Mouse (Mus musculus): ENCODE data around the gene Kdm4a. TPM values are rescaled to one million over a fixed set of nuclear protein-coding genes. Genes with fewer than 3 reads are reported as not detected.

Gene Kdm4a
- polyA plus RNA-seq, 1 experiment from 2014 or later = 26.3 TPM

GRCm38 (mm10) chr4:118101497-118101896 lies 78.3 kb downstream of the Kdm4a start:
- Histone ChIP-seq H3K27ac (replicated peaks) (no peak overlapping the region), H3K4me1 (no peaks in the 10 kb centered on the region), H3K27me3 (ENCODE audit: low read depth, poor library complexity, severe bottlenecking) (no peaks in the 10 kb centered on the region), H3K4me3 (no peak overlapping the region), H3K36me3 (peaks cover 10% of the 10 kb centered on the region), H3K9me3 (replicated peaks) (no peaks in the 10 kb centered on the region)
- no peak for DNase-seq (ENCODE audit: low spot score)
- 94% methylated on average over 6 of the region's 6 CpGs for WGBS

- Histone ChIP-seq H3K4me1 (no peaks in the 10 kb centered on the region), H3K27ac (replicated peaks) (no peak overlapping the region), H3K36me3 (peaks cover 10% of the 10 kb centered on the region), H3K4me3 (no peak overlapping the region), H3K27me3 (ENCODE audit: low read depth, poor library complexity, severe bottlenecking) (no peaks in the 10 kb centered on the region), H3K9me3 (replicated peaks) (no peaks in the 10 kb centered on the region)
- WGBS = 93% methylated on average over 8 of the region's 8 CpGs
- DNase-seq (ENCODE audit: low spot score) = no peak
Measured at GRCm38 (mm10) chr4:118099637-118100364, 80.0 kb downstream of the Kdm4a start.

- H3K27ac ChIP-seq (replicated peaks) = no peak overlapping the region
- no peak overlapping the region for H3K4me3 ChIP-seq
- WGBS = 95% methylated on average over 6 of the region's 6 CpGs
- H3K4me1 ChIP-seq = no peaks in the 10 kb centered on the region
- no peaks in the 10 kb centered on the region for H3K9me3 ChIP-seq (replicated peaks)
- H3K27me3 ChIP-seq (ENCODE audit: low read depth, poor library complexity, severe bottlenecking) = no peaks in the 10 kb centered on the region
- H3K36me3 ChIP-seq = peaks cover 18% of the 10 kb centered on the region
- DNase-seq (ENCODE audit: low spot score) = no peak
Measured at GRCm38 (mm10) chr4:118098571-118098970, 81.3 kb downstream of the Kdm4a start.

DNA sequence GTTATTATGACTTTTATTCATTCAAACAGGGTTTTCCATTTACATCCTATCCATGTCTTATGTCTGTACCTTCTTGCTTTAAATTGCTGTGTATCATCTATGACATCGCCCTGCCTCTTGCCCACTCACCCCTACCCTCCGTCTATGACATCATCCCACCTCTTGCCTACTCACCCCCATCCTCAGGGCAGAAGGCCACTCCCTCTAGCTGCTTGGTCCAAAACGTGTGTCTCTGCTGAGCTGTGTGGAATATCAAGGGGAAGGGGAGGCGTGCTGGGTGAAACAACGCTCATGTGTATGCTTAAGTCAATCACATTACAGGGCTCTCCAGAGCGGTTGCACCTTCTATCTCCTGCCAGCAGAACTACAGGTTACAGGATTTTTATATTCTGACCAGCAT lies 83.8 kb downstream of the Kdm4a start:
- H3K4me3 ChIP-seq = no peak overlapping the region
- no peaks in the 10 kb centered on the region for H3K9me3 ChIP-seq (replicated peaks)
- no peaks in the 10 kb centered on the region for H3K4me1 ChIP-seq
- no peak overlapping the region for H3K27ac ChIP-seq (replicated peaks)
- DNase-seq (ENCODE audit: low spot score) = no peak
- peaks cover 16% of the 10 kb centered on the region for H3K36me3 ChIP-seq
- no peaks in the 10 kb centered on the region for H3K27me3 ChIP-seq (ENCODE audit: low read depth, poor library complexity, severe bottlenecking)
- 88% methylated on average over 6 of the region's 6 CpGs for WGBS

DNA sequence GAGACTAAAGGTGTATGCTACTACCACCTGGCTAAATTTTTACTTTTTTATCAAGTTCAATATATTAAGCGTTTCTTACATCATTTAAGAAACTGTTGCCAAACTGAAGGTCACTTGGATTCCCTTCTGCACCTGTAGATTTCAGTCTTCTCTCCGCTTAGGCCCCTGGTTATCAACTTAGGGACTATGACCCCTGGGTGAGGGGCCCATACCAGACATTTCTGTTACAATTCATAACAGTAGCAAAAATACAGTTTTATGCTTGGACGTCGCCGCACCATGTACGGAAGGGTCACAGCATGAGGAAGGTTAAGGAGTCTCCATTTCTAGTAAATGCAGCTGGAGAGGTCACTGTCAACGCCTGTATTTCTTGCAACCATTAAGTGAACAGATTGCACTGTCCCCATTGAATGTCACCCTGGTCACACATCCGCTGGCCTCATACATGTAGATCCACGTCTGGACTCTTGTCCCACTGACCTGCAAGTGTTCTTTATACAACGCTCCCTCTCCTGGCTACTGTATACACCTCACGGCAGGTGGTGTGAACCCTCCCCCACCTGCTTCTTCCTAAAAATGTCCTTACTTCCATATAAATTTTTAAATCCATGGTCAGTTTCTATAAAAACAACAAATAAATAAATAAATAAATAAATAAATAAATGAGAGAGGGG lies 86.9 kb downstream of the Kdm4a start:
- DNase-seq (ENCODE audit: low spot score) = no peak
- Histone ChIP-seq H3K27me3 (ENCODE audit: low read depth, poor library complexity, severe bottlenecking) (no peaks in the 10 kb centered on the region), H3K4me3 (no peak overlapping the region), H3K36me3 (peaks cover 9% of the 10 kb centered on the region), H3K27ac (replicated peaks) (no peak overlapping the region), H3K4me1 (no peaks in the 10 kb centered on the region), H3K9me3 (replicated peaks) (no peaks in the 10 kb centered on the region)
- WGBS = 96% methylated on average over 11 of the region's 11 CpGs

DNA sequence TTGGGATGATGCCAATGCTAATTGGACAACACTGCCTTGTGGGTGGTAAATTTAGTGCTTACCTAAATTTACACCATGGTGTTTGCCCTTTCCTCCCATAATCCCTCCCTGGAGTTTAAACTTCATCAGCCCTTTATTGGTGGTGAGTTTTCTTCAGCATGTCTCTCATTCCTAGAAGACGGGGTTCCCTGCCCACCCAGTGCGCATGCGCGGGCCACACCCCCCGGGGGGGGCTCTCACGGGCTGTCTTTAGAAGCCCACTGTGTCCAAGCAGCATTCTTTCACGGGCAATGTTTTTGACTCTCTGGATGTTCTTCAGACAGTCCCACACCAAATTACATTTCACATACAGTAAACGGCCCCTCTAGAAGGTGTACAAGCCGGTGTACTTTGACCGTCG lies 89.4 kb downstream of the Kdm4a start:
- H3K27ac ChIP-seq (replicated peaks) = no peak overlapping the region
- whole genome bisulfite sequencing = 92% methylated on average over 11 of the region's 11 CpGs
- H3K27me3 ChIP-seq (ENCODE audit: low read depth, poor library complexity, severe bottlenecking) = no peaks in the 10 kb centered on the region
- peaks cover 9% of the 10 kb centered on the region for H3K36me3 ChIP-seq
- H3K4me3 ChIP-seq = no peak overlapping the region
- H3K9me3 ChIP-seq (replicated peaks) = no peaks in the 10 kb centered on the region
- no peaks in the 10 kb centered on the region for H3K4me1 ChIP-seq
- DNase-seq (ENCODE audit: low spot score) = no peak

DNA sequence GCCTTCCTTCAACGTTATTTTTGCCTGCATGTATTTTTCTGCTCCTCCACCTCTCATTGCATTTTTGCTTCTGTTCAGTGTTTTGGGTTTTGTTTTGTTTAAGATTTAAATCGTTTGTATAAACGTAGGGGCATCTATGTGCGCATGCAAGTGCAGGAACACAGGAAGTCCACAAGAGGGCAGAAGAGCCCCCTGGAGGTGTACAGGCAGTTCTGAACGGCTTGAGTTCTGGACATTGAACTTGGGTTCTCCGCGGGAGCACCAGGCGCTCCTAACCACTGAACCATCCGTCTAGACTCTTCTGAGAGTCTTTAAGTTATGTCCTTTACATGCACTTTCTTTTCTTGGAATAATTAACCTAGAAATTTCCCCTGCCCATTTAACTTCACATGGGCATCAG lies 89.9 kb downstream of the Kdm4a start:
- no peaks in the 10 kb centered on the region for H3K4me1 ChIP-seq
- no peak overlapping the region for H3K27ac ChIP-seq (replicated peaks)
- H3K9me3 ChIP-seq (replicated peaks) = no peaks in the 10 kb centered on the region
- H3K36me3 ChIP-seq = peaks cover 9% of the 10 kb centered on the region
- H3K27me3 ChIP-seq (ENCODE audit: low read depth, poor library complexity, severe bottlenecking) = no peaks in the 10 kb centered on the region
- DNase-seq (ENCODE audit: low spot score) = no peak
- H3K4me3 ChIP-seq = no peak overlapping the region
- 58% methylated on average over 9 of the region's 9 CpGs for WGBS

GRCm38 (mm10) chr4:118088771-118089170 lies 91.1 kb downstream of the Kdm4a start:
- DNase-seq (ENCODE audit: low spot score) = no peak
- no peaks in the 10 kb centered on the region for H3K4me1 ChIP-seq
- H3K27me3 ChIP-seq (ENCODE audit: low read depth, poor library complexity, severe bottlenecking) = no peaks in the 10 kb centered on the region
- H3K4me3 ChIP-seq = no peak overlapping the region
- 93% methylated on average over 2 of the region's 2 CpGs for WGBS
- H3K36me3 ChIP-seq = no peaks in the 10 kb centered on the region
- H3K27ac ChIP-seq (replicated peaks) = no peak overlapping the region
- H3K9me3 ChIP-seq (replicated peaks) = no peaks in the 10 kb centered on the region

Small RNA genes lying within 50 kb of the gene (microRNA-seq; reads per million reads assigned to microRNA genes)
- 3.3 reads per million, percentile 4 among the genes with 10 or more reads in this experiment for gene Mir7226

Other genes starting within 250 kb of the Kdm4a start
- gene St3gal3, start 45.1 kb downstream of the Kdm4a start, polyA plus RNA-seq (2016; fragmentation: Nextera tagmentation; extraction: Ambion mirVana) = 7.3 and 7.8 TPM in 2 replicates
- gene Ptprf, start 111.4 kb upstream of the Kdm4a start, polyA plus RNA-seq (2016; fragmentation: Nextera tagmentation; extraction: Ambion mirVana) = 94.4 and 103 TPM in 2 replicates
- 6.4 and 9.1 TPM in 2 replicates for gene Szt2, start 229.2 kb upstream of the Kdm4a start, polyA plus RNA-seq (2016; fragmentation: Nextera tagmentation; extraction: Ambion mirVana)
- gene Med8, start 229.3 kb upstream of the Kdm4a start, polyA plus RNA-seq (2016; fragmentation: Nextera tagmentation; extraction: Ambion mirVana) = 160 and 170 TPM in 2 replicates
- gene Elovl1, start 248.1 kb upstream of the Kdm4a start, polyA plus RNA-seq (2016; fragmentation: Nextera tagmentation; extraction: Ambion mirVana) = 45.3 and 47.0 TPM in 2 replicates

Measured in midbrain, embryonic 10.5 days (tissue).